Mouse (Mus musculus): Measurements from ENCODE around the gene Cep164. TPM values are rescaled to one million over a fixed set of nuclear protein-coding genes. Genes with fewer than 3 reads are reported as not detected.
"Not testable (repeated sequence)": the region's sequence is repeated elsewhere in the genome, so short reads cannot be mapped to it uniquely, and the experiment has no call there.

The Cep164 gene
- polyA plus RNA-seq, 1 experiment, result 23.1 TPM

- Histone ChIP-seq H3K4me3 (replicated peaks; ENCODE audit: extremely low read depth, low read depth, low read length) (no peak overlapping the region), H3K4me1 (ENCODE audit: control insufficient read depth, insufficient read depth, low read length) (no peaks in the 10 kb centered on the region)
- TF ChIP-seq POLR2A (IDR thresholded peaks at IDR 0.05; ENCODE audit: borderline replicate concordance, extremely low read depth, low read depth, low read length), result no peak
- TF ChIP-seq CTCF (IDR thresholded peaks at IDR 0.05; ENCODE audit: insufficient read depth, low read length), result no peak
- no peak for DNase-seq
- WGBS, result 90% methylated on average over 6 of the region's 6 CpGs
Measured at GRCm38 (mm10) chr9:45793697-45794096, 34.8 kb downstream of the Cep164 start.

DNA sequence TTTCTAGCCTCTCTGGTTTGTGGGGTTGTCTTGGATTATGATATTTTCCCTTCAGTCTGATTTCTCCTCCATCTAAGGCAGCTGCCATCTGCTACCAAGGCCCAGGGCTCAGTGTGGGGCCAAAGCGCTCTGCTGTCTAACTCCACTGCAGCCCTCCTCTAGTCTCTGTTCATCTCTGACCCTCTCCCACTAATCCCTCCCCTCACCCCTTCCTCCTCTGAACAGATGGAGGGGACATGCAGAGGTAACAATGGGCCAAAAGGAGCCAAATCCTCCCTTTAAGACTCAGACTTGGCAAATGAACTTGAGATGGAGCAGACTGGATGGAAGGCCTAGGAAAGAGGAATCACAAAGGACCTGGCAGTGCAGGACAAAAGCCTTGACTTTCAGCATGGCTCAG, 36.3 kb downstream of the Cep164 start:
- WGBS, result 100% methylated on average over 1 of the region's 1 CpGs
- TF ChIP-seq CTCF (IDR thresholded peaks at IDR 0.05; ENCODE audit: insufficient read depth, low read length), result no peak
- no peak for TF ChIP-seq POLR2A (IDR thresholded peaks at IDR 0.05; ENCODE audit: borderline replicate concordance, extremely low read depth, low read depth, low read length)
- no peak overlapping the region for H3K4me3 ChIP-seq (replicated peaks; ENCODE audit: extremely low read depth, low read depth, low read length)
- H3K4me1 ChIP-seq (ENCODE audit: control insufficient read depth, insufficient read depth, low read length), result no peaks in the 10 kb centered on the region
- DNase-seq, result no peak

DNA sequence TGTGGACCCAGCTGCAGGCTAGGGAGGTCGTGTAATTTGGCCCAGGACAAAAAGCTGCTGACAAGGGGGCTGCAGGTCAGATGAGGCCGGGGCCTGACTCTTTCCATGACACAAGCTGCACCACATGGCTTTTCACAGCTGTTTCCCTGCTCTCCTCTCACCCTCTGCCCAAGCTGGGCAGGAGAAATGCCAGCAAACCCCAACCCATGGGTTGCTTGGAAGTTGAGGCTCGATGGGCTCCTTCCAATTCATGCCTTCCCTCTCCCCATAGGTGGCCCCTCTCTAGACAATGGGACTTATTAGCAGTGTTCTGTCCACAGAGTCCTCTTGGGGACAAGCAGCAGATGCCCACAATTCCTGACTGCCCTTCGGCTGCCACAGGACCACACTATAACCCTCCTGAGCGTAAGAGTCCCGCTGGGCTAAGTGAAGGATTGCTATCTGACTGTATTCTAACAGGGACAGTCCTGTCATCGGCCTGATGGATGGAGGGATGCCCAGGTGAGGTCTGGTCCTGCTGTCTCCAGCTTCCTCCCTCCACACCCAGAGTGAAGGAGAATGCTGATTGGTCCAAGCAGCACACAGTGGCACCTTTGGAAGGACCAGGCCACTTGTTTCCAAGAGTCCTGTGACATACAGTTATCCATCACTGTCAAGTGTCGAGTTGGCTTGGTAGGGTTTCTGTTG, 36.9 kb downstream of the Cep164 start:
- no peaks in the 10 kb centered on the region for H3K4me1 ChIP-seq (ENCODE audit: control insufficient read depth, insufficient read depth, low read length)
- TF ChIP-seq POLR2A (IDR thresholded peaks at IDR 0.05; ENCODE audit: borderline replicate concordance, extremely low read depth, low read depth, low read length), result no peak
- TF ChIP-seq CTCF (IDR thresholded peaks at IDR 0.05; ENCODE audit: insufficient read depth, low read length), result no peak
- no peak for DNase-seq
- 73% methylated on average over 8 of the region's 8 CpGs for WGBS
- no peak overlapping the region for H3K4me3 ChIP-seq (replicated peaks; ENCODE audit: extremely low read depth, low read depth, low read length)

DNA sequence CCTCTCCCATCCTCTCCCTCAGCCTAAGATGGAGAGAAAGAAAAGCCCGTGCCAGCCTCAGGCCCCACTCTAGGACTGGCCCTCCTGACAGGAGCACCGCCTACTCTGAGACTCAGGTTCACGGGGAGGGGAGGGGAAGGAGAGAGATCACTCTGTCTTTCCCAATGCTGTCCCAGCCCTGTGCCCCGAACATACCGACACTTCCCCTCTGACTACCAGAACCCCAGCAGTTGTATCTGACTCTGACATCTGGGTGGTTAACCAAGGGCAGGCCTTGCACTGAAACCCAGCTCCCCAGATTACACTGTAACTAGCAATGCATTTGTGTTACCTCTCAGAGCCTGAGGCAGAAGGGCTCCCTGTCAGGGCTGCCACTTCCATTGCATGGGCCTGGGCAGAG, 40.1 kb downstream of the Cep164 start:
- DNase-seq, result no peak
- no peaks in the 10 kb centered on the region for H3K4me1 ChIP-seq (ENCODE audit: control insufficient read depth, insufficient read depth, low read length)
- no peak overlapping the region for H3K4me3 ChIP-seq (replicated peaks; ENCODE audit: extremely low read depth, low read depth, low read length)
- WGBS, result 52% methylated on average over 5 of the region's 5 CpGs
- no peak for TF ChIP-seq POLR2A (IDR thresholded peaks at IDR 0.05; ENCODE audit: borderline replicate concordance, extremely low read depth, low read depth, low read length)
- no peak for TF ChIP-seq CTCF (IDR thresholded peaks at IDR 0.05; ENCODE audit: insufficient read depth, low read length)

DNA sequence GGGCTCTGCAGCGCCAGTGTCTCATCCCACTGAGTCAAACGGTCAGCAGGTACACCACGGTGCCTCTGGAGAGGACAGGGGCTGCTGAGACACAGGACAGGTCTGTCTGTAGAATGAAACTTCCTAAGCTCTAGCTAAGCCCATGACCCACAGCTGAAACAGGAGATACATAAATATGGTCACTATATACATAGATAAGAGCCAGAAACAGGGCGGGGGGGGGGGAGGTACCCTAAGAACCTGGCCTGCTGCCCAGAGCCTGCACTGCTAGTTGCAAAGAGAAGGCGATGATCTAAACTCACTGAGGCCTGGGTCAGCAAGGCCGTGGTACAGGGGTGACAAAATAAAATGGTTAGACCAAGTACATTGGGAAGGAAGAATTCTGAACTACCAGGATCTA, 40.9 kb downstream of the Cep164 start:
- no peaks in the 10 kb centered on the region for H3K4me1 ChIP-seq (ENCODE audit: control insufficient read depth, insufficient read depth, low read length)
- H3K4me3 ChIP-seq (replicated peaks; ENCODE audit: extremely low read depth, low read depth, low read length), result no peak overlapping the region
- DNase-seq, result no peak
- TF ChIP-seq POLR2A (IDR thresholded peaks at IDR 0.05; ENCODE audit: borderline replicate concordance, extremely low read depth, low read depth, low read length) (no peak), CTCF (IDR thresholded peaks at IDR 0.05; ENCODE audit: insufficient read depth, low read length) (no peak)
- WGBS, result 55% methylated on average over 6 of the region's 6 CpGs

- no peak for DNase-seq
- no peak for TF ChIP-seq CTCF (IDR thresholded peaks at IDR 0.05; ENCODE audit: insufficient read depth, low read length)
- TF ChIP-seq POLR2A (IDR thresholded peaks at IDR 0.05; ENCODE audit: borderline replicate concordance, extremely low read depth, low read depth, low read length), result no peak
- no peak overlapping the region for H3K4me3 ChIP-seq (replicated peaks; ENCODE audit: extremely low read depth, low read depth, low read length)
- H3K4me1 ChIP-seq (ENCODE audit: control insufficient read depth, insufficient read depth, low read length), result no peaks in the 10 kb centered on the region
- WGBS, result 71% methylated on average over 8 of the region's 8 CpGs
Measured at GRCm38 (mm10) chr9:45787071-45787470, 41.4 kb downstream of the Cep164 start.

DNA sequence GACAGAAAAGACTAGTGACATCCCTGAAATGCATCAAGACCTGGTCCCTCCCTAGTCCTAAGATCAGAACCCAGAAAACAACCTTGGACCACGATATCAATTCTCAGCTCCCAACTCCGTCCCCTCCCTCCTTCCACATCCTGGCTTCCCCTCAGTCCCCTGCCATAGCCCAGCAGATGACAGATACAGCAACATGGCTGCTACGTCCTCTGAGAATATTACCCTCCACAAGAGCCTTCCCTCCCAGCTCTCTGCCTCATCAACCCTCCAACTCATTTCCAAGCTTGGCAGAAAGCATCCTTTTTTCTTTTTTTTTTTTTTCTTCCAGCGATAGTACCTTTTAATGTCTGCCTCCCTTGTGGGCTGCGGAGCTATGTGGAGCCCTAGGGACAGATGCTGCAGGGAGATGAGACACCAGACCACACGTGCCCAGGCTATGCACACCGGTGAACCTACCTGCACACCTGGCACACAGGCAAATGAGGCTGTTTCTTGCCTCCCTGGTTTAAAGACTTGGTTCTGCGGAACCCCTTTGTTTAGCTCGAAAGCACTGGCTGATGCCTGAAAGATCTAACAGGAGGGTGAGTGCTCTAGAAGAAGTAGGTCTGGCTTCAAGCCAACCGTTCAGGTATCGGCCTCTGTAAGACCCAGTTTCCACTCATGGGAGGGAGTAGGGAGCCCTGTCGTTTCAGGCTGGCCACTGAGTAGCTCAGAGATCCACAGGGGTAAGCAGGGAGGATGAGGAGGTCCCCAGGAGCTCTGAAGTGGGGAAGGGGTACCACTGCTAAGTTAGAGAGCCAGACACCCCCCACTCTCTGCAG, 45.0 kb downstream of the Cep164 start:
- no peaks in the 10 kb centered on the region for H3K4me1 ChIP-seq (ENCODE audit: control insufficient read depth, insufficient read depth, low read length)
- no peak overlapping the region for H3K4me3 ChIP-seq (replicated peaks; ENCODE audit: extremely low read depth, low read depth, low read length)
- no peak for TF ChIP-seq CTCF (IDR thresholded peaks at IDR 0.05; ENCODE audit: insufficient read depth, low read length)
- DNase-seq, result no peak
- 76% methylated on average over 12 of the region's 12 CpGs for WGBS

- TF ChIP-seq POLR2A (IDR thresholded peaks at IDR 0.05; ENCODE audit: borderline replicate concordance, extremely low read depth, low read depth, low read length), result no peak
- no peak for TF ChIP-seq CTCF (IDR thresholded peaks at IDR 0.05; ENCODE audit: insufficient read depth, low read length)
- DNase-seq, result no peak
- Histone ChIP-seq H3K4me1 (ENCODE audit: control insufficient read depth, insufficient read depth, low read length) (no peaks in the 10 kb centered on the region), H3K4me3 (replicated peaks; ENCODE audit: extremely low read depth, low read depth, low read length) (no peak overlapping the region)
- 70% methylated on average over 6 of the region's 6 CpGs for WGBS
Measured at GRCm38 (mm10) chr9:45779201-45779600, 49.3 kb downstream of the Cep164 start.

DNA sequence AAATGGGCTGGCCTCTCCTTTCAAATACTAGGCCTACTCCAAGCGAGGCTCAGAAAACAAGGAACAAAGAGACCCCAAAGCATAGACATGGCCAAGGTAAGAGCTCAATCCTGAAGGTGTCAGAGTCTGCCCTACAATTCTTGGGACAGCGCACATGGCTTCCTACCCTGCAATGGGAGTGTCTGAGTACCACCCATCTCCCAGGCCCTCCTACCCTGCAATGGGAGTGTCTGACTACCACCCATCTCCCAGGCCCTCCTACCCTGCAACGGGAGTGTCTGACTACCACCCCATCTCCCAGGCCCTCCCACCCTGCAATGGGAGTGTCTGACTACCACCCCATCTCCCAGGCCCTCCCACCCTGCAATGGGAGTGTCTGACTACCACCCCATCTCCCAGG, 52.3 kb downstream of the Cep164 start:
- H3K4me3 ChIP-seq (replicated peaks; ENCODE audit: extremely low read depth, low read depth, low read length); H3K4me1 ChIP-seq (ENCODE audit: control insufficient read depth, insufficient read depth, low read length); DNase-seq: not testable (repeated sequence)
- 79% methylated on average over 3 of the region's 3 CpGs for WGBS

- DNase-seq, result no peak
- 85% methylated on average over 6 of the region's 6 CpGs for WGBS
- no peak overlapping the region for H3K4me3 ChIP-seq (replicated peaks; ENCODE audit: extremely low read depth, low read depth, low read length)
- no peaks in the 10 kb centered on the region for H3K4me1 ChIP-seq (ENCODE audit: control insufficient read depth, insufficient read depth, low read length)
- no peak for TF ChIP-seq POLR2A (IDR thresholded peaks at IDR 0.05; ENCODE audit: borderline replicate concordance, extremely low read depth, low read depth, low read length)
Measured at GRCm38 (mm10) chr9:45774088-45774487, 54.4 kb downstream of the Cep164 start.

Data from lung, adult 2 months (tissue).